ENCODE assay signal across 9 mouse cellular contexts in genomic region chr14:74640819-74641381, GRCm38 (mm10). TPM values are rescaled to one million over a fixed set of nuclear protein-coding genes. Genes with fewer than 3 reads are reported as not detected.
A peak's percentile ranks its signal among the peaks of the same experiment; 100 is the strongest.
DNase-seq lines count a peak whose midpoint lies in the region; ATAC-seq and TF ChIP-seq lines count a peak whose summit lies in the region.
"Had no signal": no experiment of that assay in that cellular context is flagged by ENCODE, and none has a peak within 500 bp of the region (broad histone marks: within the 10 kb centered on the region; RNA-seq: fewer than 3 reads in every experiment).

TSS of gene Htr2a (plus strand) at chr14:74640840.

- H3K27me3 ChIP-seq in cerebellum, adult 2 months (ENCODE audit: control insufficient read depth, insufficient read depth, low read length) = no peaks in the 10 kb centered on the region; the same call in 1 of the 2 replicates
- H3K27me3 ChIP-seq in testis, adult 2 months (ENCODE audit: control insufficient read depth, insufficient read depth, low read length) = no peaks in the 10 kb centered on the region
- H3K27me3 ChIP-seq in neural tube, embryonic 15.5 days (replicated peaks) = no peaks in the 10 kb centered on the region

- no peak for DNase-seq in cerebellum, adult 2 months
- no peak for DNase-seq in cerebellum, postnatal 36 days
- no peak for DNase-seq in testis, postnatal 14 days (ENCODE audit: low spot score)
- DNase-seq in heart, postnatal 4 days = peak; percentile 15
- peak; percentile 12 for DNase-seq in liver
- DNase-seq in T-cell, adult 2 months (ENCODE audit: low spot score) = no peak

- no peaks in the 10 kb centered on the region for H3K9me3 ChIP-seq in neural tube, embryonic 15.5 days (replicated peaks)

- peak; percentile 67 for ATAC-seq in neural tube, embryonic 15.5 days (ENCODE audit: low FRiP score)

- H3K36me3 ChIP-seq in testis, adult 2 months (ENCODE audit: control insufficient read depth, insufficient read depth, low read length) = no peaks in the 10 kb centered on the region
- no peaks in the 10 kb centered on the region for H3K36me3 ChIP-seq in neural tube, embryonic 15.5 days

- peak within 1 kb of the TSS; percentile 52 for H3K9ac ChIP-seq in neural tube, embryonic 15.5 days (replicated peaks)

- peak within 1 kb of the TSS; percentile 85 for H3K4me2 ChIP-seq in neural tube, embryonic 15.5 days

- TF ChIP-seq CTCF in cerebellum, adult 2 months (IDR thresholded peaks at IDR 0.05; ENCODE audit: borderline replicate concordance, insufficient read depth, low read depth, low read length) = no peak
- TF ChIP-seq CTCF in testis, adult 2 months (IDR thresholded peaks at IDR 0.05; ENCODE audit: control insufficient read depth, insufficient read depth, insufficient replicate concordance, low read depth, low read length) = no peak

- H3K27ac ChIP-seq in cerebellum, adult 2 months (ENCODE audit: insufficient read depth, low read length) = no peak within 1 kb of the TSS
- H3K27ac ChIP-seq in testis, adult 2 months (ENCODE audit: control insufficient read depth, insufficient read depth, low read depth, low read length) = no peak within 1 kb of the TSS
- peak within 1 kb of the TSS; percentile 58 for H3K27ac ChIP-seq in neural tube, embryonic 15.5 days (replicated peaks)

- no peak for TF ChIP-seq POLR2A in cerebellum, adult 2 months (IDR thresholded peaks at IDR 0.05; ENCODE audit: borderline replicate concordance, insufficient read depth, low read length)
- TF ChIP-seq POLR2A in testis, adult 2 months (IDR thresholded peaks at IDR 0.05; ENCODE audit: control insufficient read depth, low read depth, low read length) = no peak

- peak within 1 kb of the TSS; percentile 15 for H3K4me3 ChIP-seq in cerebellum, adult 2 months (replicated peaks; ENCODE audit: insufficient read depth, low read depth, low read length)
- H3K4me3 ChIP-seq in testis, adult 2 months (ENCODE audit: control insufficient read depth, low read depth, low read length) = peak within 1 kb of the TSS; percentile 26
- peak within 1 kb of the TSS; percentile 48 for H3K4me3 ChIP-seq in neural tube, embryonic 15.5 days (replicated peaks)

- WGBS in cerebellum, adult 2 months = under 1% methylated on average over 20 of the region's 20 CpGs
- 1% methylated on average over 20 of the region's 20 CpGs for WGBS in neural tube, embryonic 15.5 days

- H3K4me1 ChIP-seq in cerebellum, adult 2 months (ENCODE audit: control insufficient read depth, insufficient read depth, low read length) = peaks cover 6% of the 10 kb centered on the region; the same call in 1 of the 2 replicates
- peaks cover 2% of the 10 kb centered on the region; the same call in 1 of the 2 replicates for H3K4me1 ChIP-seq in testis, adult 2 months (ENCODE audit: control insufficient read depth, insufficient read depth, low read length)
- H3K4me1 ChIP-seq in neural tube, embryonic 15.5 days = peaks cover 25% of the 10 kb centered on the region

RNA-seq across cellular contexts. Expression of gene Htr2a, which starts in this region (rescaled TPM):
- 2.4 and 2.8 TPM in 2 replicates for polyA plus RNA-seq in cerebellum, adult 2 months (2012; rRNA removed)
- polyA plus RNA-seq in testis, adult 2 months (2012; rRNA removed) = 0.02 TPM in 1 of 2 replicates, not detected in the other
- total RNA-seq in heart, postnatal 4 days (2021) = 1 to 10 TPM; 1.0 to 1.4 TPM
- polyA plus RNA-seq in neural tube, embryonic 15.5 days (2015; fragmentation: Nextera tagmentation; extraction: Ambion mirVana) = 3.7 and 4.4 TPM in 2 replicates
- polyA plus RNA-seq: liver, adult 2 months had no signal

Comparison
In these comparisons a context has a peak if more than half of its experiments do, and no peak if none do; other contexts are left out.
1. DNase-seq: peak in heart, postnatal 4 days (single experiment) and liver (single experiment); none in cerebellum, adult 2 months (0 of 2), cerebellum, postnatal 36 days (0 of 2), testis, postnatal 14 days (single experiment) and T-cell, adult 2 months (single experiment).
2. Peak in every context shown above with its lines, with median percentiles within 50 percentile points of each other: H3K4me3 ChIP-seq.